Mouse (Mus musculus) heart, adult 2 months (tissue): ENCODE results near the gene Kdm1b. TPM values are rescaled to one million over a fixed set of nuclear protein-coding genes. Genes with fewer than 3 reads are reported as not detected.

Source experiments
- DNase-seq, 2 experiments: peaks; one replicate each; pipeline ENCODE4 v3.0.0; 2021
- H3K27ac ChIP-seq: fragments of 200-600 bp; 2 replicates; pipeline ENCODE4 v1.8.1; 2022
- H3K27me3 ChIP-seq: fragments of 200-500 bp; 2 replicates; pipeline ENCODE4 v1.6.1; 2012; ENCODE audit warnings: mild to moderate bottlenecking, low read length, inconsistent platforms, mixed read lengths; ENCODE audit not compliant: control insufficient read depth, insufficient read depth
- H3K36me3 ChIP-seq: fragments of 200-500 bp; 2 replicates; pipeline ENCODE4 v1.6.1; 2012; ENCODE audit warnings: low read length, inconsistent platforms; ENCODE audit not compliant: control insufficient read depth, insufficient read depth
- H3K4me1 ChIP-seq: fragments of 200-500 bp; 2 replicates; pipeline ENCODE4 v1.6.1; 2011; ENCODE audit warnings: low read length; ENCODE audit not compliant: control insufficient read depth, insufficient read depth
- H3K4me3 ChIP-seq: fragments of 200-600 bp; 2 replicates; pipeline ENCODE4 v1.8.1; 2022
- H3K79me2 ChIP-seq: fragments of 200-500 bp; replicated peaks from 2 replicates; pipeline ENCODE4 v1.6.1; 2012; ENCODE audit warnings: mild to moderate bottlenecking, inconsistent platforms, low read length, moderate library complexity, mixed read lengths; ENCODE audit not compliant: control insufficient read depth, insufficient read depth
- H3K9ac ChIP-seq: fragments of 200-500 bp; 2 replicates; pipeline ENCODE4 v1.6.1; 2012; ENCODE audit warnings: low read depth, mild to moderate bottlenecking, control low read depth, inconsistent platforms, low read length, mixed read lengths
- CTCF ChIP-seq: fragments of 200-600 bp; IDR thresholded peaks from 2 replicates; pipeline ENCODE4 v1.8.1; 2022; ENCODE audit warnings: antibody characterized with exemption, mild to moderate bottlenecking, moderate library complexity
- EP300 ChIP-seq: fragments of 200-500 bp; IDR thresholded peaks from 2 replicates; pipeline ENCODE4 v1.6.1; 2011; ENCODE audit warnings: low read depth, low read length, control low read depth; ENCODE audit not compliant: insufficient read depth
- POLR2A ChIP-seq: fragments of 200-500 bp; IDR thresholded peaks from 2 replicates; pipeline ENCODE4 v1.6.1; 2011; ENCODE audit warnings: mild to moderate bottlenecking, low read depth, low read length, control low read depth; ENCODE audit not compliant: insufficient read depth
- WGBS: fragments of 180-500 bp; shearing (Covaris S2); methylation state at CpG from one replicate; pipeline ENCODE4 v1.1.7; 2018; 5-methylcytosine and 5-hydroxymethylcytosine counted together
- intact Hi-C: fragments of 180-260 bp; cut with DNase I; formaldehyde crosslinking; loops from one replicate; pipeline ENCODE4 v1.15.1; 2025
- polyA plus RNA-seq: library from polyadenylated mRNA; depleted of rRNA; stranded (reverse); fragments of >200 nt; gene quantifications from 2 replicates; pipeline ENCODE4 v1.2.3, GENCODE M21; 2012
- total RNA-seq, 2 experiments: library from RNA; stranded (reverse); gene quantifications; 2 replicates each; pipeline ENCODE4 v1.2.3; 2021

Kdm1b gene
- total and polyA plus RNA-seq, 3 experiments = 5.0 to 10.5 (median 8.9) TPM

GRCm38 (mm10) chr13:47014334-47015194, 28.7 kb upstream of the Kdm1b start, which contains the start of gene Nhlrc1:
Gene Nhlrc1 (minus strand): TSS chr13:47014850.
- H3K27me3 ChIP-seq = no peaks in the 10 kb centered on the region; the same call in 1 of the 2 replicates
- peak; percentile 84 to 88 for DNase-seq
- H3K27ac ChIP-seq = peak within 1 kb of the TSS; percentile 66
- H3K4me1 ChIP-seq = no peaks in the 10 kb centered on the region
- no peaks in the 10 kb centered on the region for H3K36me3 ChIP-seq
- intact Hi-C loops = loop anchor here (1.0 to 5.0 kb wide), 4 partner anchors 42 to 204 kb away; no protein-coding TSS in a partner anchor
- WGBS = 3% methylated on average over 72 of the region's 73 CpGs
- H3K9ac ChIP-seq = peak within 1 kb of the TSS; percentile 73
- no peaks in the 10 kb centered on the region for H3K79me2 ChIP-seq
- peak within 1 kb of the TSS; percentile 94 for H3K4me3 ChIP-seq
- TF ChIP-seq POLR2A (peak; percentile 48; the same call in 1 of the 2 replicates), EP300 (peak; percentile 63; the same call in 1 of the 2 replicates), CTCF (no peak; the same call in none of the 2 replicates)

- 69% methylated on average over 5 of the region's 5 CpGs for WGBS
- no peak overlapping the region for H3K9ac ChIP-seq
- H3K4me1 ChIP-seq = no peaks in the 10 kb centered on the region
- DNase-seq = peak in 1 of 2 experiments; percentile 6
- H3K4me3 ChIP-seq = peak overlapping the region; percentile 94
- no peaks in the 10 kb centered on the region for H3K79me2 ChIP-seq
- no peaks in the 10 kb centered on the region for H3K36me3 ChIP-seq
- H3K27me3 ChIP-seq = no peaks in the 10 kb centered on the region; the same call in 1 of the 2 replicates
- H3K27ac ChIP-seq = peak overlapping the region; percentile 13; the same call in 1 of the 2 replicates
- intact Hi-C loops = loop anchor here (2.0 kb wide), 1 partner anchor 84 kb away; no protein-coding TSS in a partner anchor
- no peak for TF ChIP-seq CTCF
- no peak for TF ChIP-seq EP300
- no peak for TF ChIP-seq POLR2A
These were observed 28.2 kb upstream of the Kdm1b start for GRCm38 (mm10) chr13:47015195-47015501.

GRCm38 (mm10) chr13:47017259-47017658, 26.0 kb upstream of the Kdm1b start:
- Histone ChIP-seq H3K36me3 (no peaks in the 10 kb centered on the region), H3K27ac (no peak overlapping the region), H3K27me3 (no peaks in the 10 kb centered on the region), H3K4me3 (no peak overlapping the region), H3K9ac (no peak overlapping the region), H3K79me2 (no peaks in the 10 kb centered on the region), H3K4me1 (no peaks in the 10 kb centered on the region)
- TF ChIP-seq EP300 = peak; percentile 94
- peak; percentile 94 for TF ChIP-seq CTCF
- no peak for TF ChIP-seq POLR2A
- intact Hi-C loops = no loop called here
- peak; percentile 55 to 60 for DNase-seq
- WGBS = 31% methylated on average over 5 of the region's 5 CpGs

- Histone ChIP-seq H3K36me3 (no peaks in the 10 kb centered on the region), H3K27ac (no peak overlapping the region), H3K27me3 (no peaks in the 10 kb centered on the region), H3K9ac (no peak overlapping the region), H3K4me3 (no peak overlapping the region), H3K4me1 (no peaks in the 10 kb centered on the region), H3K79me2 (no peaks in the 10 kb centered on the region)
- intact Hi-C loops = no loop called here
- DNase-seq = no peak
- TF ChIP-seq EP300 (no peak), CTCF (0 out of 2 replicates have a peak, but pooled peaks have one; percentile 4)
- 86% methylated on average over 7 of the region's 7 CpGs for WGBS
These were observed 23.5 kb upstream of the Kdm1b start for GRCm38 (mm10) chr13:47019774-47020173.

- intact Hi-C loops = no loop called here
- H3K36me3 ChIP-seq = no peaks in the 10 kb centered on the region
- H3K27me3 ChIP-seq = no peaks in the 10 kb centered on the region
- no peak overlapping the region for H3K9ac ChIP-seq
- H3K27ac ChIP-seq = no peak overlapping the region
- TF ChIP-seq CTCF (no peak), EP300 (no peak), POLR2A (no peak)
- H3K79me2 ChIP-seq = no peaks in the 10 kb centered on the region
- WGBS = 82% methylated on average over 7 of the region's 7 CpGs
- no peak overlapping the region for H3K4me3 ChIP-seq
- no peaks in the 10 kb centered on the region for H3K4me1 ChIP-seq
- no peak for DNase-seq
These were observed 22.5 kb upstream of the Kdm1b start for GRCm38 (mm10) chr13:47020798-47021197.

- no peak overlapping the region for H3K27ac ChIP-seq
These were observed 12.8 kb upstream of the Kdm1b start for GRCm38 (mm10) chr13:47030376-47031107.

More at GRCm38 (mm10) chr13:47030376-47031107, 12.8 kb upstream of the Kdm1b start:
- no peaks in the 10 kb centered on the region for H3K4me1 ChIP-seq
- H3K27me3 ChIP-seq = no peaks in the 10 kb centered on the region
- H3K9ac ChIP-seq = no peak overlapping the region
- intact Hi-C loops = no loop called here
- H3K36me3 ChIP-seq = no peaks in the 10 kb centered on the region
- DNase-seq = no peak
- 85% methylated on average over 17 of the region's 17 CpGs for WGBS
- no peak overlapping the region for H3K4me3 ChIP-seq
- TF ChIP-seq POLR2A (no peak), CTCF (no peak), EP300 (no peak)
- no peaks in the 10 kb centered on the region for H3K79me2 ChIP-seq
